Mouse (Mus musculus) frontal cortex, adult 2 months (tissue): ENCODE data around the gene Pcsk6. TPM values are rescaled to one million over a fixed set of nuclear protein-coding genes. Genes with fewer than 3 reads are reported as not detected.

Source experiments
- DNase-seq, 2 experiments: peaks; one replicate each; pipeline ENCODE4 v3.0.0; 2022; ENCODE audit warnings: low spot score in 1 of 2; ENCODE audit errors: extremely low spot score in 1 of 2
- polyA plus RNA-seq: library from polyadenylated mRNA; depleted of rRNA; stranded (reverse); fragments of >200 nt; gene quantifications from 2 replicates; pipeline ENCODE4 v1.2.3, GENCODE M21; 2012

Gene Pcsk6
- polyA plus RNA-seq, 1 experiment: 13.7 TPM

DNA sequence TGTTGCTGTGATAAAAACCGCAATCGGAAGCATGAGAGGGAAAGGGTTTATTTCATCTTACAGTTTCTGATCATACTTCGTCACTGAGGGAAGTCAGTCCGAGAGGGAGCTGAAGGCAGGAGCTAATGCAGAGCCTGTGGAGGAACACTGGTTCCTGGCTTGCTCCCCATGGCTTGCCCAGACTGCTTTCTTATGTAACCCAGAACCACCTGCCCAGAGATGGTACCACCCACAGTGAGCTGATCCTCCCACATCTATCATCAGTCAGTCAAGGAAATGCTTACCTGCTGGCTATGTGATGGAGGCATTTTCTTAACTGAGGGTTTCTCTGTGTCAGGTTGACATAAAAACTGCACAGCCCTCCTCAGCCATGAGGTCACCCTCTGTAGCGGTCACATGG lies 127.2 kb downstream of the Pcsk6 start:
- DNase-seq: no peak

- no peak for DNase-seq
Observed at GRCm38 (mm10) chr7:65992329-65992728, 130.8 kb downstream of the Pcsk6 start.

DNA sequence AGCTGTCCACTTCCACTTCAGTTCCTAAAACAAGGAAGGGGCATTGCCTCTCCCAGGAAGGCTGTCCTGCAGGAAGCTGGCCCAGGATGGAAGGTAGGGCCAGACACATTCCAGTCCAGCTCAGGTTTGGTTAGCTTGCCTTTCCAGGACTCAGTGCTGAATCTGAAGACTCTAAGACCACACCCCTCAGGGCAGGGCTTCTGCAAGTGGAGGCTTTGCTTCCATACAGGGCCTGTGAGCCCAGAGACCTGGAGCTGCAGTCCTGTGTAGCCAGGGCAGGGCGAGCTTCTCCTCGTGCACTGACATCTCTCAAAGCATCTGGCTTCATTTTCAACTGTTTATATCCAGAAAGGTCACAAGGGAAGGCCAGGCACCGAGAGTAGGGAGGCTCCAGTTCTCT lies 131.9 kb downstream of the Pcsk6 start:
- no peak for DNase-seq

DNA sequence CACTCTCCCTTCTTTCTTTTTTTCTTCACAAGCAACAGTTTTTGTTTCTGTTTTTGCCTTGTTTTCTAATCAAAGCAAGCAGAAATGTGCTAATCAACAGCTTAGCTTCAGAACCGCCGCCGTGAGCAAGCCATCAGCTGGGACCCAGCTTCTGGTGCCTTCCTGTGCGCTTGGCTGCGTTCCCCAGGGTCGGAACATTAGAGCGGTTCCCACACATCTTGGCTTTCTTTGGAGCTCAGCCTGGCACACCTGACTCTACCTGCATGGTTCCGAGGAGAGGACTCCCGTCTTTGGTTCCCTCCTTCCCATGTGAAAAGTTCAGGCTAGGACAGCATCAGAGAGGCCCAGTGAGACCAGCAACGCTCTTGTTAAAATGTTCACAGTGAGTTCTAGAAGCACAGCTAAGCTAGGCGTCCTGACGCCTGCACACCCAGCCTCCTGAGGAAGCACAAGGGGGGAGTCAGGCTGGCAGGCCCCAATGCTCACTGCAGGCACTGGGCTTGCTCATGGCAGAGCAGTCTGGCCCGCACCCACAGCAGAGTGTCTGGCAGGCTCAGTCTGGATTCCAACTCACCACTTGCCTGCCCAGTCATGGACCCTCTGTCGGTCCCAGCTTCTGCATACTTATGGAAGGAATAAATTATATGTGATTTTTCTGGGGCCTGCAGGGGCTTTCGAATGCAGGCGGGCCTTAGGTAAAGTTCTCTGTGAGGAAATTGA lies 139.7 kb downstream of the Pcsk6 start:
- no peak for DNase-seq

- no peak for DNase-seq
Observed at GRCm38 (mm10) chr7:66001797-66002196, 140.3 kb downstream of the Pcsk6 start.

GRCm38 (mm10) chr7:66003447-66003846 lies 141.9 kb downstream of the Pcsk6 start:
- no peak for DNase-seq

DNA sequence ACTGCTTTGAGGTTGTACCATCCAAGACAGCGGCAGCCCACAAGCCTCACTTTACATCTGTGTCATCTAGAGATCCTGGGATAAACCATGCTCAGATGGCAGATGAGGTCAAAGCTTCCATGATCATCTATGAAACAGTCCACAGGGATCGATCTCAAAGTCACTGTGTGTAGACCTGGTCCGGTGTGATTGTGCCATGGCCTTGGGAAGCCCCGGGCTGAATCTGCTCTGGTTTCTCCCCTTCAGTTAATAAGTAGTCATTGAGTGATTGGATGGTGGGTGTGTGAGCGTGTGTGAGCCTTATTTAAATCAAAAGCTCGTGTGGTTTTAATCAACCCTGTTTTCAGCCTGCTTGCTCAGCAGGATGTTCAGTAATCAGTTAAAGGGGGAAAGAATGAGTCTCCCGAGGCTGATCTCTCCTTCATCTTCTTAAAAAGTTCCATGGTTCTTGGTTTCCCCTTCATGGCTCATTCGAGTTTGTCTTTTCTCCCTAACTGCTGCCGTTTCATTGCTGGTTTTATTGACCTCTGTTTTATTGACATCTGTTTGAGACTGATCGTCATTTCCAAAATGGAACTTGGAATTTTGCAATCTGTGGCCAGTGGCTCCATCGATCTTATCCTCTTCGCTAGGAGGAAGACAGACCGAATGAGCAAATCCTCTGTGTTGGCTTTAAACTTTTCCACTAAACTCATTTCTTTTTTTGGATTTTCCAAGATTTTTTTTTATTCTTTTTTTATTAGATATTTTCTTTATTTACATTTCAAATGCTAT lies 142.5 kb downstream of the Pcsk6 start:
- no peak for DNase-seq

- DNase-seq: no peak
Observed at GRCm38 (mm10) chr7:66005066-66005465, 143.5 kb downstream of the Pcsk6 start.

GRCm38 (mm10) chr7:66008161-66008891 lies 146.8 kb downstream of the Pcsk6 start:
- no peak for DNase-seq

- DNase-seq: peak in 1 of 2 experiments; percentile 34
Observed at GRCm38 (mm10) chr7:66008892-66009273, 147.3 kb downstream of the Pcsk6 start.

DNA sequence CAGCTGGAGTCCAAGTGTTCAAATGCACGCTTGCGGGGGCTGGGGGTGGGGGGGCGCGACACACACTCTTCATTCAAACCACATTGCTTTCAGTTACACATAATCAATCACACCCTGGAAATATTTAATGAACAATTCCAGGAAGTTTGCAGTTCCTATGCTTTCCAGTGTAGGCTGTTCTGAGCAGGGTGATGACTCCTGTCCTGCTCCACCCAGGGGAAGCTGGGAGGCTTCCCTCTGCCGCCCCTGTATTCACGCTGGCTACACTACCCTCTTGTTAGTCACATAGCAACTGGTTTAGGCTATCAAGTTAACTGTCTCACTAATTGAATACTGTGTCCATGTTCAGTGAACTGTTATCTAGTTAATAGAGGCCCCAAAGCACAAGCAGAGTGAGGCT lies 149.0 kb downstream of the Pcsk6 start:
- no peak for DNase-seq

DNA sequence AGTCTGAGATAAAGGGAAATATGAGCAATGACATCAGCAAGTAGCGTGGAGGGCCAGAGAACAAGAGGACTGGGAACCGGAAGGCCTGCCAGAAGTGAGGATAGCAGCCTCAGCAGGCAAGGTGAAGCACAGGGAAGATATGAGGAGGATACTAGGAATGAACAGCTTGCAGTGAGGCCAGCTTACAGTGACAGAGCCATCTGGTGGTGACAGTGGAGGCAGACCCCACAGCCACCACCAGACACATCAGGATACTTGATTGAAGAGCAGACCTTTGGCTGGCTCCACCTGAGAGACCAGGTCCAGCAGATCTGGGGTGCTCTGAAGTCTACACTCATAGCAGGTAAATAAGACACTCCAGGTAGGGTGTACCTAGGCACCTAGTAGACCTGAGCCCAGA lies 166.2 kb downstream of the Pcsk6 start:
- DNase-seq: peak in 1 of 2 experiments; percentile 51

DNA sequence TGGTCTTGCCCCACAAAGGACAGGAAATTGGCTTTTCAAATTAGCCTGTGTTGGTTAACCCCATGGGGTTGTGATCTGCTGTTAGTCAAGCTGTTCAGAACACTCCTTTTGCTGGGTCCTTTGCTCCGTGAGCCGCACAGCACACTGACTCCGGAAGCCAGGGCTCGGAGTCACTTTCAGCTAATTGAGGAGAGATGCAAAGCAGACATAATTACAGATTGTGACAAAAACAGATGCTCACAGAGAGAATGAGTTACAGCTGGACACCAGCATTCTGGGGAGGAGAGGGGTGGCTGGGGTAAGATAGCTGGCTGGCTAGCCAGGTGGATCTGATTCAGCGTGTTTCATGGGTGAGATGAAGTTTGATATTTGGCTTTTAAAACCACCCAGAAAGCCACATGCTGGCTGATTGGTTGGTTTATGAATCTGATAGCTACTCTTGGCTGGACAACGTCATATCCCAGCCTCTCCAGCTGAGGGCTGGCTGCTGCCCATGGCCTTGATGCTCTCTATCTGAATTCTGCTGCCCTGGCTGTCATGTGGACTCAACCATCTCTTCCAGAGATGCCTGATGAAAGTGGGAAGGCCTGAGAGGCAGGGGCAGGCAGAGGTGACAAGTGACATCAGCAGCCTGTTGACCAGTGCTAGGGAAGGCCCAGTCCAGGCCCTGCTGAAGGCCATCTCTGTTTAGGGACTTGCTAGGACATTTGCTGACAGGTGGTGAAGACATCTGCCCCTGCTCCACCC lies 167.4 kb downstream of the Pcsk6 start:
- no peak for DNase-seq

DNA sequence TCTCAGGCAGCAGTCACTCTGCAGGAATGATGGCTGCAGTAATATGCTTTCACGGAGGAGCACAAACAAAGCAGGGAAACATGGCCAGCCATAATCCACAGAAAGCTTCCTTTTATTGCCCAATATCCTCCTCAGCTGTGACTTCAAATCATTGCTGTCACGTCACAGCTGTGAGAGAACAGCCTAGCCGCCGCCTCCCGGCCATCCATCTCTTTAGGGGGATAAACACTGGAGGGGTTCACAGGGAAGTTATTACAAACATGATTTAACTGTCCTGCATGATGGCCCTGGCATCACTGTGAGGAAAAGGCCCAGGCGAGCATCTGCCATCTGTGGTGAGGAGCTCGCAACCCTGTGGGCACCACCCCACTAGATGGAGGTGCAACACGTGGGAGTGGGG lies 175.3 kb downstream of the Pcsk6 start:
- DNase-seq: no peak

DNA sequence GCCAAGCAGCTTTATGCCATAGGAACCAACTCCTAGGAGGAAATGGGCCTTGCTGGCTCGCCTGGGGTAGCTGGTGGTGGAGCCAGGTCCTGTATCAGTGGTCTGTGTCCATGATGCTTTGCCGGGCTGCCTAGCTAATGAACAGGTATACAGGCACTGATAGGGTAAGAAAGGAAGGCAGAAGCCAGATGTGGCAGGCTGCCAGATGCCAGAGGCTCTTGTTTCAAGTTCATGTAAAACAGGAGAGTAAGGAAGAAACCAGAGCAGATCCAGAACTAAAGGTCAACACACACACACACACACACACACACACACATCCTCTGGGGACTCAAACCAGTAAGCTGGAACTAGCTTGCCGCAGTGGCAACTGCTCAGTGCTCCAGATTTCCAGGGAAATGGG lies 176.7 kb downstream of the Pcsk6 start:
- no peak for DNase-seq

- DNase-seq: no peak
Observed at GRCm38 (mm10) chr7:66038730-66039129, 177.2 kb downstream of the Pcsk6 start.

DNA sequence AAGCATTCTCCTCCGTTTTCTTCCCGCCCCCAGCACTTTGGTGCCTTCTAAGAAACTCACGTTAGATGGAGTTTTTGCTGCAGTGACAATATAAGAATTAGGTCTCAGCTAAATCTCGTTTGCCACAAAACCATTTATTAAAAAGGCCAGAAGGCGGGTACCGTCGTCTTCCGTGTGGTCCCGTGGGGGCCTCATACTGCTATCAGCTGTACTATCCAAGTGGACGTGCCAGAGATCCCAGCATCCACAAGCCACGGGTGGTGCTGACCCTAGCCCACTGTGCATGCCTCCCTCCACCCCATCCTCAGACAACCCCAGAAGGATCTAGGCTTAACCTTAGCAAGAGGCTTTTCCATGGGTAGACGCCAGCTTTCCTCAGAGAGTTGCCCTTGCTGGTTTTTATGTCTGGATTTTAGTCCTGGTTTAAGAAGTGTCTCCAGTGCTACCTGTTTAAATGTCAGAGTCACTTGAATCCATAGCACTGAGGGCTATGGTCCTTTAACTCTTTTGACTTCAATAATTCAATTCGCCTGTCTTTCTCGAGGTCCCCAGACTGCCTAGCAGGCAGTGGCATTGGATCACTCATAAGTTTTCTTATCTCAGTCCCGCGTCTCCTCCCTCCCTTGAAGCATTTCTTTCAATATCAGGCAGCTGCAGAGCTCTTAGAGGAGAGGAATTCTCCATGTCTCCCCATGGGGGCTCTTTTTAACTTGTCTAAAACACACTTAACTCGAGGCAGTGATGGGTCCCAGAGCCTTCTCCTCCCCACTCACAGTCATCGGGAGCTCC lies 178.7 kb downstream of the Pcsk6 start:
- DNase-seq: no peak

GRCm38 (mm10) chr7:66043552-66044459 lies 182.3 kb downstream of the Pcsk6 start, which contains the start of gene Gm45213:
TSS of gene Gm45213 (plus strand) at chr7:66043602.
- DNase-seq: no peak

DNA sequence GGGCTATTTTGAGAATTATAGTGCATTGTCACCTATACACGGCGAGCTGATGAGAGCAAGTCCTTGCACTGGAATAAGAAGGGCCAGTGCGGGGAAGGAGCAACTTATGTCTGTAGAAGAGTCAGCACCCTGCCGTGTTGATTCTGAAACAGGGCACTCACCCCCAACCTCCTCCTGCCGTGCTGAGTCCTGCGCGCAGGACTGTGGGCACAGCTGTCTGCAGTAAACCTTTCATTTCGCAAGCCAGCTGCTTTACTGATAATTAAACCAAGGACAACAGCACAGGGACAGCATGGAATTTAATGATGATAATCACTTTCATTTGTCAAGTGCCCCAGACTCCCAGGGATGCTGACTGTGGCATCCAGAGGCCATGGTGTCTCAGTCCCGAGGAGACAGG lies 183.1 kb downstream of the Pcsk6 start:
- no peak for DNase-seq
